Mouse (Mus musculus) liver, embryonic 14.5 days (tissue): ENCODE data around the gene Ppie.

Experiments used
- CTCF ChIP-seq: IDR thresholded peaks from 2 replicates; pipeline ENCODE4 v1.5.1; 2016; ENCODE audit warnings: antibody characterized with exemption, low read depth, control low read depth
- EP300 ChIP-seq: IDR thresholded peaks from 2 replicates; pipeline ENCODE4 v1.6.1; 2016; ENCODE audit warnings: antibody characterized with exemption, low read depth

GRCm38 (mm10) chr4:123104651-123105450, 34.9 kb downstream of the Ppie start, which contains the start of gene Bmp8b:
- TF ChIP-seq EP300 (no peak), CTCF (no peak)
